Mouse (Mus musculus) 416B (cell line): Measurements from ENCODE around the gene Galnt2.

Experiments
- DNase-seq: peaks from one replicate; pipeline ENCODE4 v3.0.0; 2011; ENCODE audit warnings: low read depth

Galnt2 gene

DNA sequence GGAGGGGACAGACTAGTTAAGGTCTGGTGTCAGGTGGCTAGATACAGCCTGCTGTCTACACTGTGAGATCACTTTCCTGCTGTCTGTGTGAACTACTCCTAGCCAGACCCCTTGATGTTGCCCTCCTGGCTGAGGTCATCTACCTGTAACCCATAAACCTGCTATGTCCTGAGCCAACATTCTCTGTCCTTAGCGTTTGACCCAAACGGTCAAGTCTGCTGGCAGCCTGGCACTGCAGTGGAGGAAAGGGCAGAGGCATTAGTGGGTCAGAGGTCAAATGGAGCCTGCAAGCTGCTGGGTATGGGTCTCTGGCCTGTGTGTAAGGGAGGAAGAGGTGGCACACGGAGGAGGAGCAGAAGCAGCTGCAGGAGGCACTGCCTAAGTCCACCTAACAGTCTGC lies 41.6 kb downstream of the Galnt2 start:
- DNase-seq: no peak

DNA sequence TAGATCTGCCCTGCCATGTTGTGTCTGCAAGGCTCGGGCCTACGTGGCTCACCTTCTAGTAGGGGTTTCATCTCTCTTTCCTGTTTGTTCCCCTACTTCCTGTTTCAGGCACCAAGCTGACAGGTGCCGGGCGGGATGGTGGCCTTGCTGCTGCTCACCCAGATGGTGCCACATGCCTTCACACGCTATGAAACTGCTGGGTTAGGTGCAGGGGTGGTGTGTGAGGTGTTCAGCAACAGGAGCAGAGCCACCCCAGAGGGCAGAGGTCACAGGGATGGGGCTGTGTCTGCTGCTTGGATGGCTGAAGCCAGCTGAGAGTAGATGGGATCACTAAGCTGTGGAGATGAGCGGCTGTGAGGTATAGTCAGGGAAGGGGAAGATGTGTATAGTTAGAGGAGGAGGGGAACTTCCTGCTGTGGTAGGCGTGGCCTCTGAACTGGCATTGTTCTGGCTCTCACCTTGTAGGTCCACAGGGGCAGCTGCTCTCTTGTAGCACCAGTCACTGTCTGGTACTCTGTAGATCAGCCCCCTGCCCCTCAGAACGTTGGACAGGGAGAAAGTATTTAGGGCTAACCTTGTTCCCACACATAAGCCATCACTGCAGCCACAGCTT lies 42.5 kb downstream of the Galnt2 start:
- DNase-seq: no peak

DNA sequence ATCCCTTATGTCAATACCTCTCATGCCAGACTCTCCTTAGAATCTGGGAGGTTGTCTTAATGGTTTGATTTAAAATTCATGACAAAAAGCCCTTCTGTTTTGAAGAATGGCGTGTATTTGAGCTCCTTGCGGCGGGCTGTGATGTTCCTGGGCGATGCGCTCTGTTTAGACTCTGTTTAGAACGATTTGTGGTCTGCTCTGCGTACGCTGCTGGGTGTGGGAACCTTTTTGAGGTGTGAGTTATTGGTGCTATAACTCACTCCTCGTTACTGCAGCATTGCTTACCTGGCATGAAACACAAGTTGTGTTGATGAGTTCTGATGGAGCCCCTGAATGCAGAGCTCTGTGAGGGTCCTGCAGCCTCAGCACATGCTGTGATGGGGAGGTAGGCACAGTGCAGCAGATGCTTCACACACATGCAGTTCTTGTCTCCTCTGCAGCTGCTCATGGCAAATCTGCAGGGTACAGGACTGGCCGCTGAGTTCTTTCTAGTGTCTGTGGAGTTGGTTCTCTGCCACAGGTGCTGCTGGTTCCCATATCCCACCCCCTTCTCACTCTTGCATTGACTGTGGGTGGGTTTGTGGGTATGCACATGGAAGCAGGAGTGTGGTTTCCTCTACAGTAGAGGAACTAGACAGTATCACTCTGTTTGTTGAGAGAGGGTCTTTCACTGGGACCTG lies 43.4 kb downstream of the Galnt2 start:
- DNase-seq: no peak

DNA sequence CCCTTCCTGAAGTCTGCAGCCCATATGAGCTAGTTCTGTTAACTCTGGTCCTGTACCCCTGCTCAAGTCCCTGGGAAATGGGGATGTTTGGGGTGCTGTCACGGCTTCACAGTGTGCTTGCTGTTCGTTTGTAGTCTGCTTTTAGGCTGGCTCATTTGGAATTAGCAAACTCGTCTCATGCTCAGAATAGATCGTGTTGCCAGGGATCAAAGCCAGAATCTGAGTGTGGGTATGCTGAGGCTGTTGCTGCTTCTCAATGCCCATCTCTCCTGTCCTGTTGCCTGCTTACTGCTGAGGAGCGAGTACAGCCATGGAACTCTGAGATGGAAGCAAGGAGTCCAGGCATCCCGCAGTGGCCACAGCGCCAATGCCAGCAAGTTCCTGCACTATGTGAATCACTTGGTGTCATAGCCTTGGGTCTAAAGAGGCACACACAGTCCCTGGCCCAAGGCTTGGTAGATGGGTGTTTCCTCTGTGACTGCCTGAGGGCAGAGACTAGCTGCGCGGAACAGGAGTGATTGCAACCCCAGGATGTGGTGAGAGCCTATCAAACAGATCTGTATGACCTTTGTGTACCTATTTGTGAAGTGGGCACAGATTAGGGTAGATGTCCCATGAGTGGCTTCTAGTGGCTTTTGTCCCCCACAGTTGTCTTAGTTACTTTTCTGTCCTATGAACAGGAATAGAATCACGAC lies 44.3 kb downstream of the Galnt2 start:
- DNase-seq: no peak

DNA sequence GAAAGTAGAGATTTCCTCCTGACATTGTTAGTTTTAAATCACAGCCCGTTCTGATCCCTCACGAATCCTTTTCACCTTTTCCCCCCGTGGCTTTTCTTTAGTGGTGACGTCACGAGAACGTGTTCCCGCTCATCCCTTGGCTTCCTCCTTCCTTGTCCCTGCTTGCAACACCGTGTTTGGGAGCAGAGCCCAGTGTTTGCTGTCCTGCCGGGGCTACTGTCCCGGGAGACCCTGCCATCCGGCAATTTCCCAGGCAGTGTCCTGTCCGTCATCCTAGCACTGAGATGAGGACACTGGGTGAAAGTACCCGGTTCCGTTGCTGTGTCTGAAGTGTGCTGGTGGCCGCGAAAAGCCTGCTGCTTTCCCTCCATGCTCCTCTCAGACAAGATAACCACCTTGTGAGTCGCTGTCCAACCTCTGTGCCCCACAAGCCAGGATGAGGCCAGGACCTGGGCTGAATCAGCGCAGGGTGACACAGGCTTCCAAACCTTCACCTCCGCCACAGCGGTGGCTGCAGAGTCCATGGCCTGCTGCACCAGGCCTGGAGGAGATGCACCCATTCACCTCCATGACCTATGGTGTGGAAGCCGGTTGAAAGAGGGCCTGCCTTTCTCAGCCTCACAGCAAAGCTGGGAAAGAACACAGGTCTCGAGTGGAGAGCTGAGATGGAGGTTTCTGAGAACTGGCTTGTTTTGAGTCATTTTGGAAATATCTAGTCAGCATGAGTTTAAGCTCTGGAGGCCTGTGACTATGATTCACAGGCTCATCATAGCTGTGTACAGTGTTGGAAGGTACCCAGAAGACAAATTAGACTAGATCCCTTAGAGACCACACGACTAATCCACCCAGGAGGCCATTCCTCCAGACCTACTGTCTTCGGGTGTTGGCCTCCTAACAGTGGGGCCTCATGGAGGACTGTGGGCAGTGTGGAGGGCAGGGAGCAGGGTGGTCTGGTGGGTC lies 47.0 kb downstream of the Galnt2 start:
- DNase-seq: peak; percentile 33

DNA sequence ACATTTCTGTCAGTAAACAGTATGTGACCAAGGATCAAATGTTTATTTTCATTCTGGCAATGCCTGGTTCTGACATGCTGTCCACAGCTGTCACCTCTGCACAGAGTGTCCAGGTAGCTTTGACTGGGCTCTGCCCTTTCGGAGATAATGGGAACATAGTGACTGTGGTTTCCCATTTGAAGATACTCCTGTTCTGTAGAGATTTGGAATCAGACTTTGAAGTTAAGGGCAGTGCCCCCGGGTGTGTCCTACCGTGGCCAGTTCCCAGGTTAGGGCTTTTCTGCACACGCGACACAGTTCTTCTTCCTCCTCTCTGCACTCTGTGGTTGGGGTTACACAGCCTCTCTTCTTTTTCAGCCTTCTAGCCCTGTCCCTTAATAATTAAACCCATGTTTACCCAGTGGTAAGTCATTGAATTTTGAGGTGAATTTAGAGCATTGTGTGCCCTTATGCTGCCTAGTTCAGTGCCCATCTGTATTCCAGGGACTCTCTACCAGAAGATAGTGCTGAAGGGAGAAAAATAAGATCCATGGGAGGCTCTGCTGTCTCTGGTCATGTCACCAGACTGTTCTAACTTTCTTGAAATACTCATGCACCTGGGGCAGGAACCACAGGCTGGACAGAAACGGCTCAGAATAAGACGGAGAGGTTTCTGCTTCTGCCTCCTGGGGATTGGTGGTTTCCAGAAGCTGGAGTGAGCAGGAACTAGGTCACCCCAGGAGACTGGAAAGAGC lies 47.9 kb downstream of the Galnt2 start:
- no peak for DNase-seq

DNA sequence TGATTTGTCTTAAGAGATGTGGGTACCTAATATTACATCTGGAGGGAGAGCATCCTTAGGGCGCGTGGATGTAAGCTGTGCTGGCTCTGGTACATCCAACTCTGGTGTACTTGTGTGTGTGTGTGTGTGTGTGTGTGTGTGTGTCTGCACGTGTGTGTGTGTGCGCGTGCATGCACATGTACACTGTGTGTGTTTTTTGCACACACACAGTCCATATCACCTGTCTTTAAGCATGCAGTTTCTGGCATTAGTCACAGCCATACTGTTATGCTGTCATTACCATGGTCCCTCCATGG lies 48.4 kb downstream of the Galnt2 start:
- no peak for DNase-seq

DNA sequence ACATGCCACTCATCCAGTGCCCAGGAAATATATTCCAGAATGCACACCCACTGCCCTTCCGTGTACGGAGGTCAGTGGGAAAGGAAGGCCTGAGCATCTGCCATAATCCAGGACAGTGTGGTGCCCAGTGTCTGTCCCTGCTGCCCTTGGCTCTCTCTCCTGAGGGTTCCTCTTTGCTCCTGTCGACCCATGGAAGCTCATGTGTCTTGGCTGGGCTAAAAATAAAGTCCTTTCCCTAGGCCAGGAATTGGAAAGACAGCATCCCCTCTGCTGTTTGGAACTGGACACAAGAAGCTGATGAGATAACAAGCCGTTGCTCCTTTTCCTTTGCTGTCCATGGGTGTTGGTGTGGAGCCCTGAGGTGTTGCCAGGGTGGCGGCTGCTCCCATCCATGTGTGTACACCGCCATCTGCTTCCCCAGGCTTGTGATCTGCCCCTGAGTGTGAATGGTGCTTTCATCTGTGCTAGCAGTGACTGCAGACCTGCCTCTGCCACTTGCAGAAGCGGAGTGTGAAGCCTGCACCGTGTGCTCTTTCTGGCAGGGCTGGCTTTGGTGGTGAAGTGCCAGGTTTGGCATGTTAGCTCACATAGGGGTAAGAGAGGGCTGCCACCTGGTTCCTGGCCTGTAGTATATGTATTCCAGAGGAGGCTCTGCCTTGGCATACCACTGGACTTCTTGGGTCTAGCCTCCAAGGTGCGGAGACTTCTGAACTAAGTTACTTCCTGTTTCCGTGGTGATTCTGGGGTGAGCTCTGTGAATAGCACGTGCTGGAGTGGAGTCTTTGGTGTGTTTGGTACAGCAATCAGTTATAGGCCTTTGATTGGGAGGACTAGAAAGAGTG lies 50.7 kb downstream of the Galnt2 start:
- DNase-seq: peak; percentile 20

DNA sequence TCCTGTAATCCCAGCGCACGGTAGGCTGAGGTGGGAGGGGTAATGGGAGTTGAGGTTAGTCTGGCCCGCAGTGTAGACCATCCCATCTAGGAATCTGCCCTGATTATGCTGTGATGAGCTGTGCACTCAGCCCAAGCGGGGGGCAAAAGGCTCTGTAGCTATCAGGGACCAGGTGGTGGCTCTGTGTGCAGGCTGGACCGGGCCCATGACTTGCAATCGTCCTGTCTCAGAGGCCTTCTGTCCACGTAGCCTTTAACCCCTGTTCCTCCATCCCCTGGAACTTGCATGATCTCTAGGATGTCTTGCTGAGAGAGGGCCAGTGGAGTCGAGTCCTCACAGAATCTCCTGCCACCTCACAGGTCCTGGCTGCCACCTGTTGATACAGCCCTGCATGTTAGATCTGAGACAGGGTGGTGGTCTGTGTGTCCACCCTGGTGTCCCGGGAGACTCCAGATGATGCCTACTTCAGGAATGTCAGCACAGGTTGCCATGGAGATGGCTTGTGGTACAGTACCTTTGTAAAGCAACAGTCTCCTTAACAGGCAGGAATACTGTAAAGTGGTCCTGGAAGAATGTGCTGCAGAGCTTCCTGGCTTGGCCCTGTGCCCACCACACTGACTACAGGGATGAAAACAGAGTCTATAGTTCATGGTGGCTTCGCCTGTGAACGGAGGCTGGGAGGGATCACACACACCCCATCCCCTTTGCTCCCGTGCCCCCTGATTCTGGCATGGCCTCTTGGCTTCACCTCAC lies 51.9 kb downstream of the Galnt2 start:
- no peak for DNase-seq

DNA sequence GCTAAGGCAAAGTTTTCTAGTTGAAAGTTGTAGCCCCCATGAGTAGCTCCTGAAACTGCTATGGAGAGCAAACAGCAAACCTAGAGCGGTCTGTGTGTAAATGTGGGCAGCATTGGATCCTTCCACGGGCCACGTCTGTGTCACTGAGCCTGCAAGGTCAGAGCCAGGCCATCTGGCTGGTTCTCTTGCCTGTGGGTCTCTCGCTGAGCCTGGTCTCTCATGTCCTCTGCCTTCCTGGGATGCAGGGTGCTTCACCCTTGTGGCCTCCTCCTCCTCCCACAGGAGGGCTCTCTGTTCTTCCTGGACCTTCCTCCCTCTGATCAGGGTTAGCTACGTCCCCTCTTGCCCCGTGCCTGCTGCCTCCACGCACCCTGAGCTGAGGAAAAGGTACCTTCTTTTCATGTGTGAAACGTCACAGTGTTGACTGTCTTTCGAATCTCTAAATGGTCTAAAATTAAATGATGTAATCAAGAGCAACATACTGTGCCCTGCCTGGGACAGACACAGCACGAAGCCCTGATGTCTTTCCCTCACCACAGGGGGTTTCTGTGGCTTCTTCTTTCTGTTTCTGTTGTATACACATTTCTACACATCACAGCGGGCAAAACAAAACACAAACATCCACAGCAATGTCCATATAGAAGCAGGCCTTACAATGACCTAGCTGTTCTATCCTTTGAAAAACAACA lies 52.6 kb downstream of the Galnt2 start:
- DNase-seq: no peak

DNA sequence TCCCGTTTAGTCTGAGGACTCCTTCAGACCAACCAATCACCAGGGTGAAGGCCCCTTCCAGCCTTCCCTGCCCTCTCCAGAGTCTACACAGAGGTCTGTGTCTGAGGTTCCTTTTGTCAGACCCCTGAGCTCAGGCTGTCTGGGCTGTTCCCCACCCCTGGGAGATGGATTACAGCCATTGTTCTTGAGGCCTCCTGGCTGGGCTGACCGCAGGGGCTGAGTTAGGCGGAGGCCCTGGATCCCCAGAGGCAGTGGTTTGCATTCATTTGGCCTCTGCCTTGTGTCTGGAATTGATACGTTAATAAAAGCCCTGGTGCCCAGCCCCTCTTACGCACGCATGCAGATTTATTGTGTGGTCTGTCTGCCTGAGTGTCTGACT lies 53.1 kb downstream of the Galnt2 start:
- DNase-seq: no peak

DNA sequence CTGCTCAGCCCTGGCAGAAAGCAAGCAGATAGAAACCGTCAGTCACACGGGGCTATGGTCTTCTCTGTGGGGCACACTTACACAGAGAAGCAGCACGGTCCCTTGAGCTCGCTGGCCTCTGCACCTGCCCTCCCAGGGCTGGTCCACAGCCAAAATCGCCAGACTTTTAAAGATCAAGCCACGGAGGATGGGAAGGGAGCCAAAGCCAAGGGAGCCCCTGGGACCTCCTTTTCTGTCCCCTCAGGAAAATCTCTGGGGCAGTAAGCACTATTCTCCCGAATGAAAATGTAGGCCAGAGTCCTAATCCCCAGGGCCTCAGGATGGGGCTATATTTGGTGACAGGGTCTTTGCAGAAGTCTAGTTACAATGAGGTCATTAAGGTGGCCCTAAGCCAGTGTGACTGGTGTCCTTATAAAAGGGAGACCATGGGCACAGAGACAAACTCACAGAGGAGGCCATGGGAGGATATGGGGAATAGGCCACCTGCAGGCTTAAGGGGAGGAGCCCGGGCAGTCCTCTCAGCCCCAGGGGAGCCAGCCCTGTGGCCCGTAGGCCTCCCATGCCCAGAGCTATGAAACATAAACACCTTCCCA lies 53.9 kb downstream of the Galnt2 start:
- DNase-seq: no peak

DNA sequence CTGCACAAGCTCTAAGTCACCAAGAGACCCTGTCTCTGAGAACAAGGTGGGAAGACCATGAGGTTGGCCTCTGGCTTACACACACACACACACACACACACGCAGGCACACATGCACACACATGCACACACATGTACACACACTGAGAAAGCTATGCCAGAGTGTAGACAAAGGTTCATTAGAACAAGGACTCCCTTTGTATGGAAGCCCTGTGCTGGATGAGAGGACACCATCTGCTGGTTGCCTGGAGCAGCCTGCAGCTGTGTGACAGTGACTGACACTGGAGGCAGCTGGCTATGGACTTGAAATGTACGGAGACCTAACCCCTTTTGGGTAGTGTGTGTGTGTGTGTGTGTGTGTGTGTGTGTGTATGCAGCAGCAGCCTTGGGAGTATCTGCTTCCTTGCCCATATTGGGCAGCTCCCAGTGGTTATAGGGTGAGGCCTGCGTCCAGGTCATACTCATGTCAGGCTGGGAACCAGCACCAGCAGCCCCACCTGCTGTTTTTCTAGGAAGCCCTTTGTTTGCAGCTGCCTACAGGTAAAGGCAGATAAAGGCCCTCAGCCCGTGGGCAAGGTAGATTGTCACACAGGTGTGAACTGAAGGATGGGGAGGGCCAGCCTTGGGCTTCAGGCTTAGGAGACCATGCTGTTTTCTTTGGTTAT lies 55.4 kb downstream of the Galnt2 start:
- DNase-seq: peak; percentile 53

DNA sequence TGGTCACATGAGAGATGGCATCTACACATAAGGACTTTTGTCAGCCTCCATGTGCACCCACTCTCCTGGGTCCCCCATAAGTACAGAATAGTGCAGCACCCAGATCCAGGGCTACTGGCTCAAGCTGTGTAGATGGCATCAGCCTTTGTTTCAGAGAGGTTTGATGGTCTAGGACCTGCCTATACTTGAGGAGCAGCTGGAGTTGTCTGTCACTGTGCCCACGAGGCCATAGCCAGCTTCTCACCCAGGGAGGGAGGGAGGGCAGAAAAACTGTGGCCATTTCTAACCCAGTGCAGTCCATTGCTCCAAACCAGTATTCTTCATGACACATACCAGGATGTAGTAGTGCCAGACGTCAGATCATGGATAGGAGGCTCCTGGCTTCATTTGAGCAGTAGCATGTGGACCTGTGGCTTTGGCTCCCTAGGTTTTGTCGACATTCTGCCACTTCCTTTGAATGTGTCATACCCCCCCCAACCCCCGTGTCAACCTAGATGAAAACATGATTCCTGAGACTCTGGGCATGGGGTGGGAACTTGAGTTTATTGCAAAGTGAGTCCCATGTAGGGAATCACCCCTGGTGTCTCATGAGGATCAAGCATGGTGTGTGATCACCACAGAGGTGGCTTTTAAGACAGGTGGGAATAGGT lies 57.1 kb downstream of the Galnt2 start:
- DNase-seq: peak; percentile 40

DNA sequence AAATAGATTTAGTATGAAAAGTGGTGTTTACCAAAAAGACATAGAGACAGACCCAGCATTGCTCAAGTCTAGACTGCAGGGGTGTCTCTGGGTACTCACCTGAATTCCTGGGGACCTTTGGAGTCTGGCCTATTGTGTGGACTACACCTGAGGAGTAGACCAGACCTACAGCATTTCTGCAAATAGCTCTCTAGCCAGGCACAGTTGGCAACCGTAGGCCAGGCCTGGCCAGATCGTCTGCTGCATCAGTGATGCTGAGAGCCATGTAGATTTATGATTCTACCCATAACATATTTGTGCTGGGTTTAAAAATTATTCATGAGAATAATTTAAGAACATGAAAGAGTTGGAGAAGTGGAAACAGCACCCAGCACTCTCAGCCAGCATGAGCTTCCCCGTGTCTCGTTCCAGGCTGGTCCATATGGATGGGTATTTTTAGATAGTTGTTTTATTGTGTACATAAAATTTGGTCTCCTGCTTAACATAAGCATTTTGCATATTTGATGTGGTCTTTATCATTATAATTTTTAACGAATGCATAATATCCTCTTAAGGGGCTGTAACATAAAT lies 58.4 kb downstream of the Galnt2 start:
- no peak for DNase-seq

DNA sequence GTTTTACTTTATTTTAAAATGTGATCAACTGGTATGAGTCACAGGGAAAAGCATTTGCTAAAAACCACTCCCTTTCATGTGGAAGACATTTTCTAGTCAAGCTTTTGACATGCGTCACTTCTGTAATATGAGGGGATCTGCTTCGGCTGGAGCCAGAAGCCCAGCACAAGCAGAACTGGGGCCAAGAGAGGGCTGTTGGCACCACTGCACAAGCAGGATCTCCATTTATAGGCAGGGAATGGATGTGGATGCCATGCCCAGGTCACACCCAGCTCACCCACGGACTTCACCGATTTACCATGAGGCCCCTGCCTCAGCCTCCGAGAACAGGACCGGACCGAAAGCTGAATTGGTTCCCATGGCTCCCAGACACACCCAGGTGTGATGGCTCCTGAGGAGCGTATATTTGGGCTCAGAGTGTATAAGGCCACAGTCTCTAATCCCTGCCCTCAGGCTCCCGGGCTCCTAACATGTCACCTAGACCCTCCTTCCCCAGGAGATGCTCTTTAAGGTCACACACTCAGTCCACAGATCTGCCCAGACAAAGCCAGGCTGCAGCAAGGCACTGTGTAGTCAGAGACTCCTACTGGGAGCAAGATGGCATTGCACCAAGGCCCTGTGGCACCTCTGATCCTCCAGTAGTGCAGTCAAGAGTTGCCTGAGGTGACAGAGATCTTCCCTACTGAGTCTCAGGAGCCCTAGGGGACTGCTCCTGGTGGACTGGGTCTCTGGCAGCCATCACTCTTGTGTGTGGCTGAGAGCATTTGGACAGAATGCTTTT lies 59.9 kb downstream of the Galnt2 start:
- DNase-seq: peak; percentile 59

DNA sequence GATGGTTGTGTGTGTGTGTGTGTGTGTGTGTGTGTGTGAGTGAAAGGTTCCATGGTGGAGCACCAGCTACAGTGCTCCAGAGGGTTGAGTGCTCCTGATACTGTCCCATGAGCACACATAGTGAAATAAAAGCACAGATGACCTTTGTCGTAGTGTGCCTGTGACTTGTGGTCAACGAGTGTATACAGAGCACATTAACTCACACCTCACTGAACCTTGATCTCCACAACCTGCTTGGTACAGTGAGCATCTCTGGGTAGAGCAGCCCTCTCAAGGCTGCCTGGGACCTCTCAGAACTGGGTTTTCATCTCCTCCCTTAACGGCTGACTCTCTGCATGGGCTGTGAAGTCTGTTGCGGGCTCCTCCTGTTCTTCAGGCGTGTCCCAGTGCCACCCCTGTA lies 60.5 kb downstream of the Galnt2 start:
- DNase-seq: no peak
